Mouse (Mus musculus): ENCODE measurements around the gene Snap91. TPM values are rescaled to one million over a fixed set of nuclear protein-coding genes. Genes with fewer than 3 reads are reported as not detected.
A peak's percentile ranks its signal among the peaks of the same experiment; 100 is the strongest.

The Snap91 gene
- total and polyA plus RNA-seq, 2 experiments from 2014 or later: 161 to 247 TPM

GRCm38 (mm10) chr9:86810213-86810612 lies 70.2 kb downstream of the Snap91 start:
- Histone ChIP-seq H3K27me3 (ENCODE audit: insufficient read depth, low read length) (no peaks in the 10 kb centered on the region), H3K9ac (replicated peaks; ENCODE audit: low read length, poor library complexity, severe bottlenecking) (no peak overlapping the region), H3K36me3 (ENCODE audit: insufficient read depth, low read length) (peaks cover 17% of the 10 kb centered on the region; the same call in 1 of the 2 replicates), H3K27ac (ENCODE audit: low read depth, low read length) (no peak overlapping the region), H3K4me1 (ENCODE audit: insufficient read depth, low read length) (no peaks in the 10 kb centered on the region), H3K4me2 (ENCODE audit: low read depth, low read length, poor library complexity, severe bottlenecking) (no peak overlapping the region), H3K4me3 (ENCODE audit: low read depth, low read length) (no peak overlapping the region), H3K9me3 (ENCODE audit: low read length) (no peaks in the 10 kb centered on the region)
- no peak for ATAC-seq (ENCODE audit: low FRiP score)
- no peak for TF ChIP-seq CTCF (IDR thresholded peaks at IDR 0.05)
- 66% methylated on average over 3 of the region's 3 CpGs for WGBS
- DNase-seq (ENCODE audit: low spot score): no peak

- H3K4me2 ChIP-seq (ENCODE audit: low read depth, low read length, poor library complexity, severe bottlenecking): no peak overlapping the region
- H3K4me3 ChIP-seq (ENCODE audit: low read depth, low read length): no peak overlapping the region
- WGBS: 34% methylated on average over 3 of the region's 3 CpGs
- peaks cover under 1% of the 10 kb centered on the region for H3K36me3 ChIP-seq (ENCODE audit: insufficient read depth, low read length)
- no peak overlapping the region for H3K9ac ChIP-seq (replicated peaks; ENCODE audit: low read length, poor library complexity, severe bottlenecking)
- H3K27ac ChIP-seq (ENCODE audit: low read depth, low read length): no peak overlapping the region
- ATAC-seq (ENCODE audit: low FRiP score): peak; percentile 53; the same call in 1 of the 2 replicates
- peak; percentile 62 for DNase-seq (ENCODE audit: low spot score)
- TF ChIP-seq CTCF (IDR thresholded peaks at IDR 0.05): peak; percentile 71
- no peaks in the 10 kb centered on the region for H3K27me3 ChIP-seq (ENCODE audit: insufficient read depth, low read length)
- H3K4me1 ChIP-seq (ENCODE audit: insufficient read depth, low read length): no peaks in the 10 kb centered on the region
- no peaks in the 10 kb centered on the region for H3K9me3 ChIP-seq (ENCODE audit: low read length)
Measured at GRCm38 (mm10) chr9:86800600-86801163, 79.8 kb downstream of the Snap91 start.

GRCm38 (mm10) chr9:86799099-86799498 lies 81.4 kb downstream of the Snap91 start:
- TF ChIP-seq CTCF (IDR thresholded peaks at IDR 0.05): no peak

GRCm38 (mm10) chr9:86798686-86799085 lies 81.8 kb downstream of the Snap91 start:
- Histone ChIP-seq H3K4me3 (ENCODE audit: low read depth, low read length) (no peak overlapping the region), H3K27ac (ENCODE audit: low read depth, low read length) (no peak overlapping the region), H3K4me1 (ENCODE audit: insufficient read depth, low read length) (no peaks in the 10 kb centered on the region), H3K27me3 (ENCODE audit: insufficient read depth, low read length) (no peaks in the 10 kb centered on the region), H3K36me3 (ENCODE audit: insufficient read depth, low read length) (no peaks in the 10 kb centered on the region; the same call in 1 of the 2 replicates), H3K9ac (replicated peaks; ENCODE audit: low read length, poor library complexity, severe bottlenecking) (no peak overlapping the region), H3K4me2 (ENCODE audit: low read depth, low read length, poor library complexity, severe bottlenecking) (no peak overlapping the region), H3K9me3 (ENCODE audit: low read length) (no peaks in the 10 kb centered on the region)
- TF ChIP-seq CTCF (IDR thresholded peaks at IDR 0.05): no peak
- no peak for DNase-seq (ENCODE audit: low spot score)
- ATAC-seq (ENCODE audit: low FRiP score): no peak
- WGBS: 45% methylated on average over 7 of the region's 7 CpGs

More at GRCm38 (mm10) chr9:86799099-86799498, 81.4 kb downstream of the Snap91 start:
- Histone ChIP-seq H3K4me3 (ENCODE audit: low read depth, low read length) (no peak overlapping the region), H3K27ac (ENCODE audit: low read depth, low read length) (no peak overlapping the region), H3K9ac (replicated peaks; ENCODE audit: low read length, poor library complexity, severe bottlenecking) (no peak overlapping the region), H3K27me3 (ENCODE audit: insufficient read depth, low read length) (no peaks in the 10 kb centered on the region), H3K4me1 (ENCODE audit: insufficient read depth, low read length) (no peaks in the 10 kb centered on the region), H3K9me3 (ENCODE audit: low read length) (no peaks in the 10 kb centered on the region), H3K4me2 (ENCODE audit: low read depth, low read length, poor library complexity, severe bottlenecking) (no peak overlapping the region), H3K36me3 (ENCODE audit: insufficient read depth, low read length) (no peaks in the 10 kb centered on the region; the same call in 1 of the 2 replicates)
- 84% methylated on average over 7 of the region's 7 CpGs for WGBS
- DNase-seq (ENCODE audit: low spot score) (no peak), ATAC-seq (ENCODE audit: low FRiP score) (no peak)

- Histone ChIP-seq H3K27me3 (ENCODE audit: insufficient read depth, low read length) (no peaks in the 10 kb centered on the region), H3K9ac (replicated peaks; ENCODE audit: low read length, poor library complexity, severe bottlenecking) (no peak overlapping the region), H3K4me3 (ENCODE audit: low read depth, low read length) (no peak overlapping the region), H3K9me3 (ENCODE audit: low read length) (no peaks in the 10 kb centered on the region), H3K27ac (ENCODE audit: low read depth, low read length) (no peak overlapping the region), H3K4me2 (ENCODE audit: low read depth, low read length, poor library complexity, severe bottlenecking) (no peak overlapping the region), H3K4me1 (ENCODE audit: insufficient read depth, low read length) (no peaks in the 10 kb centered on the region), H3K36me3 (ENCODE audit: insufficient read depth, low read length) (no peaks in the 10 kb centered on the region; the same call in 1 of the 2 replicates)
- no peak for TF ChIP-seq CTCF (IDR thresholded peaks at IDR 0.05)
- no peak for ATAC-seq (ENCODE audit: low FRiP score)
- no peak for DNase-seq (ENCODE audit: low spot score)
- 93% methylated on average over 5 of the region's 5 CpGs for WGBS
Measured at GRCm38 (mm10) chr9:86798129-86798528, 82.3 kb downstream of the Snap91 start.

GRCm38 (mm10) chr9:86797553-86797952 lies 82.9 kb downstream of the Snap91 start:
- WGBS: 71% methylated on average over 4 of the region's 4 CpGs
- Histone ChIP-seq H3K4me3 (ENCODE audit: low read depth, low read length) (no peak overlapping the region), H3K27me3 (ENCODE audit: insufficient read depth, low read length) (no peaks in the 10 kb centered on the region), H3K9me3 (ENCODE audit: low read length) (no peaks in the 10 kb centered on the region), H3K9ac (replicated peaks; ENCODE audit: low read length, poor library complexity, severe bottlenecking) (no peak overlapping the region), H3K27ac (ENCODE audit: low read depth, low read length) (no peak overlapping the region), H3K36me3 (ENCODE audit: insufficient read depth, low read length) (no peaks in the 10 kb centered on the region; the same call in 1 of the 2 replicates), H3K4me1 (ENCODE audit: insufficient read depth, low read length) (no peaks in the 10 kb centered on the region), H3K4me2 (ENCODE audit: low read depth, low read length, poor library complexity, severe bottlenecking) (no peak overlapping the region)
- TF ChIP-seq CTCF (IDR thresholded peaks at IDR 0.05): no peak
- DNase-seq (ENCODE audit: low spot score) (no peak), ATAC-seq (ENCODE audit: low FRiP score) (no peak)

Data from midbrain, postnatal 0 days (tissue).